Mouse (Mus musculus) heart, adult 2 months (tissue): ENCODE results near the gene Rnf157. TPM values are rescaled to one million over a fixed set of nuclear protein-coding genes. Genes with fewer than 3 reads are reported as not detected.

Experiments
- DNase-seq, 2 experiments: peaks; one replicate each; pipeline ENCODE4 v3.0.0; 2021
- H3K27ac ChIP-seq: fragments of 200-600 bp; 2 replicates; pipeline ENCODE4 v1.8.1; 2022
- H3K27me3 ChIP-seq: fragments of 200-500 bp; 2 replicates; pipeline ENCODE4 v1.6.1; 2012; ENCODE audit warnings: mild to moderate bottlenecking, low read length, inconsistent platforms, mixed read lengths; ENCODE audit not compliant: control insufficient read depth, insufficient read depth
- H3K36me3 ChIP-seq: fragments of 200-500 bp; 2 replicates; pipeline ENCODE4 v1.6.1; 2012; ENCODE audit warnings: low read length, inconsistent platforms; ENCODE audit not compliant: control insufficient read depth, insufficient read depth
- H3K4me1 ChIP-seq: fragments of 200-500 bp; 2 replicates; pipeline ENCODE4 v1.6.1; 2011; ENCODE audit warnings: low read length; ENCODE audit not compliant: control insufficient read depth, insufficient read depth
- H3K4me3 ChIP-seq: fragments of 200-600 bp; 2 replicates; pipeline ENCODE4 v1.8.1; 2022
- H3K79me2 ChIP-seq: fragments of 200-500 bp; replicated peaks from 2 replicates; pipeline ENCODE4 v1.6.1; 2012; ENCODE audit warnings: mild to moderate bottlenecking, inconsistent platforms, low read length, moderate library complexity, mixed read lengths; ENCODE audit not compliant: control insufficient read depth, insufficient read depth
- H3K9ac ChIP-seq: fragments of 200-500 bp; 2 replicates; pipeline ENCODE4 v1.6.1; 2012; ENCODE audit warnings: low read depth, mild to moderate bottlenecking, control low read depth, inconsistent platforms, low read length, mixed read lengths
- CTCF ChIP-seq: fragments of 200-600 bp; IDR thresholded peaks from 2 replicates; pipeline ENCODE4 v1.8.1; 2022; ENCODE audit warnings: antibody characterized with exemption, mild to moderate bottlenecking, moderate library complexity
- EP300 ChIP-seq: fragments of 200-500 bp; IDR thresholded peaks from 2 replicates; pipeline ENCODE4 v1.6.1; 2011; ENCODE audit warnings: low read depth, low read length, control low read depth; ENCODE audit not compliant: insufficient read depth
- POLR2A ChIP-seq: fragments of 200-500 bp; IDR thresholded peaks from 2 replicates; pipeline ENCODE4 v1.6.1; 2011; ENCODE audit warnings: mild to moderate bottlenecking, low read depth, low read length, control low read depth; ENCODE audit not compliant: insufficient read depth
- WGBS: fragments of 180-500 bp; shearing (Covaris S2); methylation state at CpG from one replicate; pipeline ENCODE4 v1.1.7; 2018; 5-methylcytosine and 5-hydroxymethylcytosine counted together
- intact Hi-C: fragments of 180-260 bp; cut with DNase I; formaldehyde crosslinking; loops from one replicate; pipeline ENCODE4 v1.15.1; 2025
- polyA plus RNA-seq: library from polyadenylated mRNA; depleted of rRNA; stranded (reverse); fragments of >200 nt; gene quantifications from 2 replicates; pipeline ENCODE4 v1.2.3, GENCODE M21; 2012
- total RNA-seq, 2 experiments: library from RNA; stranded (reverse); gene quantifications; 2 replicates each; pipeline ENCODE4 v1.2.3; 2021

The Rnf157 gene
- total and polyA plus RNA-seq, 3 experiments: 3.0 to 7.2 (median 6.0) TPM

- Histone ChIP-seq H3K27ac (no peak overlapping the region), H3K27me3 (no peaks in the 10 kb centered on the region), H3K4me1 (peaks cover 3% of the 10 kb centered on the region), H3K9ac (no peak overlapping the region), H3K4me3 (no peak overlapping the region), H3K79me2 (no peaks in the 10 kb centered on the region), H3K36me3 (no peaks in the 10 kb centered on the region)
- TF ChIP-seq CTCF: no peak
- no peak for TF ChIP-seq EP300
- TF ChIP-seq POLR2A: no peak
- intact Hi-C loops: no loop called here
- DNase-seq: no peak
- 79% methylated on average over 6 of the region's 6 CpGs for whole genome bisulfite sequencing
These were observed 10.4 kb upstream of the Rnf157 start for GRCm38 (mm10) chr11:116423214-116423613.

GRCm38 (mm10) chr11:116422562-116422961 lies 9.7 kb upstream of the Rnf157 start:
- WGBS: 96% methylated on average over 2 of the region's 2 CpGs

GRCm38 (mm10) chr11:116421102-116421501 lies 8.3 kb upstream of the Rnf157 start:
- no peak overlapping the region for H3K9ac ChIP-seq
- no peak for DNase-seq
- intact Hi-C loops: no loop called here
- no peaks in the 10 kb centered on the region for H3K79me2 ChIP-seq
- no peaks in the 10 kb centered on the region for H3K27me3 ChIP-seq
- H3K4me3 ChIP-seq: no peak overlapping the region
- WGBS: 60% methylated on average over 6 of the region's 6 CpGs
- H3K36me3 ChIP-seq: no peaks in the 10 kb centered on the region
- TF ChIP-seq EP300 (no peak), POLR2A (no peak), CTCF (no peak)
- H3K4me1 ChIP-seq: peaks cover 3% of the 10 kb centered on the region
- no peak overlapping the region for H3K27ac ChIP-seq

More at GRCm38 (mm10) chr11:116422562-116422961, 9.7 kb upstream of the Rnf157 start:
- Histone ChIP-seq H3K4me1 (peaks cover 3% of the 10 kb centered on the region), H3K27ac (no peak overlapping the region), H3K27me3 (no peaks in the 10 kb centered on the region), H3K4me3 (no peak overlapping the region), H3K79me2 (no peaks in the 10 kb centered on the region), H3K36me3 (no peaks in the 10 kb centered on the region), H3K9ac (no peak overlapping the region)
- intact Hi-C loops: no loop called here
- TF ChIP-seq CTCF: no peak
- TF ChIP-seq EP300: no peak
- TF ChIP-seq POLR2A: no peak
- no peak for DNase-seq

- H3K9ac ChIP-seq: no peak overlapping the region
- 73% methylated on average over 6 of the region's 6 CpGs for whole genome bisulfite sequencing
- no peak overlapping the region; the same call in 1 of the 2 replicates for H3K27ac ChIP-seq
- H3K27me3 ChIP-seq: no peaks in the 10 kb centered on the region
- no peak for DNase-seq
- no peak overlapping the region for H3K4me3 ChIP-seq
- H3K4me1 ChIP-seq: peaks cover 2% of the 10 kb centered on the region
- TF ChIP-seq CTCF (no peak), EP300 (no peak), POLR2A (no peak)
- H3K79me2 ChIP-seq: no peaks in the 10 kb centered on the region
- H3K36me3 ChIP-seq: no peaks in the 10 kb centered on the region
- intact Hi-C loops: no loop called here
These were observed 6.1 kb upstream of the Rnf157 start for GRCm38 (mm10) chr11:116418841-116419462.

- Histone ChIP-seq H3K4me3 (no peak overlapping the region), H3K4me1 (peaks cover 3% of the 10 kb centered on the region), H3K79me2 (no peaks in the 10 kb centered on the region), H3K27me3 (no peaks in the 10 kb centered on the region), H3K36me3 (no peaks in the 10 kb centered on the region), H3K27ac (no peak overlapping the region; the same call in 1 of the 2 replicates), H3K9ac (no peak overlapping the region)
- TF ChIP-seq EP300 (no peak), POLR2A (no peak), CTCF (no peak)
- intact Hi-C loops: no loop called here
- WGBS: 26% methylated on average over 2 of the region's 2 CpGs
- DNase-seq: no peak
These were observed 5.5 kb upstream of the Rnf157 start for GRCm38 (mm10) chr11:116418194-116418840.

- TF ChIP-seq EP300 (no peak), POLR2A (no peak), CTCF (no peak)
- intact Hi-C loops: no loop called here
- DNase-seq: no peak
- no peak overlapping the region for H3K9ac ChIP-seq
- no peak overlapping the region for H3K4me3 ChIP-seq
- H3K27me3 ChIP-seq: peaks cover 2% of the 10 kb centered on the region; the same call in 1 of the 2 replicates
- H3K79me2 ChIP-seq: no peaks in the 10 kb centered on the region; the same call in 1 of the 2 replicates
- peak overlapping the region; percentile 45 for H3K27ac ChIP-seq
- H3K36me3 ChIP-seq: no peaks in the 10 kb centered on the region
- 89% methylated on average over 5 of the region's 5 CpGs for WGBS
- peaks cover 4% of the 10 kb centered on the region for H3K4me1 ChIP-seq
These were observed 4.2 kb upstream of the Rnf157 start for GRCm38 (mm10) chr11:116417054-116417453.
